Mouse (Mus musculus): ENCODE measurements around the gene Camta1.

DNA sequence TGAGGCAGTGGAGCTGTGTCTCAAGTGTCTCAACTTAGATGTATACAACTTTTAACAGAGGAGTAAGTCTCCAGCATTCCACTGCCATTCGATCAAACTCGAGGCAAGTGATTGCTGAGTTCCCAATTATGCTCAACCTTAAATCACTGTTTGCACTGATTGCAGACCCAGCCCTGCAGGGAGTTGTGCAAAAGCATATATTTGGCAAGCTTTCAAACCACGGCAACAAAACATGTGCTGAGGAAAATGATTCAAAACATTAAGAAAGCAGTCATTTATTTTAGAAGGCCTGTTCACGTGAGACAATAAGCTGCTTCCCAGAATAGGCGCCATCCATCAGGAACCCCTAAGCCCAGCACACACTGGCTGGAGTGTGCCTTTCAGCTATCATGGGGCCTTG lies 91.0 kb downstream of the Camta1 start:
- TF ChIP-seq GATA1 (IDR thresholded peaks at IDR 0.05; ENCODE audit: borderline replicate concordance, low read length): no peak
- no peak for TF ChIP-seq FLI1 (IDR thresholded peaks at IDR 0.05; ENCODE audit: low read length)
